Mouse (Mus musculus): ENCODE data around the gene Gm20388. TPM values are rescaled to one million over a fixed set of nuclear protein-coding genes. Genes with fewer than 3 reads are reported as not detected.

Gene Gm20388
- total and polyA plus RNA-seq, 3 experiments: 0.02 to 0.05 TPM; not detected in 1

- H3K27me3 ChIP-seq (ENCODE audit: insufficient read depth, low read length): no peaks in the 10 kb centered on the region
- ATAC-seq (ENCODE audit: extremely low read depth, insufficient number of reproducible peaks, low FRiP score, poor library complexity, severe bottlenecking) (no peak), DNase-seq (ENCODE audit: low spot score) (peak; percentile 22)
- H3K36me3 ChIP-seq (replicated peaks): peaks cover 26% of the 10 kb centered on the region
- H3K9me3 ChIP-seq (replicated peaks): no peaks in the 10 kb centered on the region
- TF ChIP-seq GATA2 (IDR thresholded peaks at IDR 0.05; ENCODE audit: borderline replicate concordance, low read depth, low read length) (no peak), POLR2AphosphoS5 (IDR thresholded peaks at IDR 0.05; ENCODE audit: insufficient replicate concordance, low read depth, low read length) (no peak), GATA1 (IDR thresholded peaks at IDR 0.05; ENCODE audit: borderline replicate concordance, low read length) (no peak), TAL1 (conservative IDR thresholded peaks at IDR 0.05; ENCODE audit: low read depth, low read length) (no peak), CTCF (IDR thresholded peaks at IDR 0.05; ENCODE audit: low read depth, low read length) (no peak)
- peak overlapping the region; percentile 94 for H3K4me3 ChIP-seq (ENCODE audit: low read depth, low read length)
- H3K4me1 ChIP-seq (ENCODE audit: insufficient read depth, low read depth, low read length): peaks cover 58% of the 10 kb centered on the region
Observed at GRCm38 (mm10) chr8:119911258-119911962, 769 bp downstream of the Gm20388 start.

DNA sequence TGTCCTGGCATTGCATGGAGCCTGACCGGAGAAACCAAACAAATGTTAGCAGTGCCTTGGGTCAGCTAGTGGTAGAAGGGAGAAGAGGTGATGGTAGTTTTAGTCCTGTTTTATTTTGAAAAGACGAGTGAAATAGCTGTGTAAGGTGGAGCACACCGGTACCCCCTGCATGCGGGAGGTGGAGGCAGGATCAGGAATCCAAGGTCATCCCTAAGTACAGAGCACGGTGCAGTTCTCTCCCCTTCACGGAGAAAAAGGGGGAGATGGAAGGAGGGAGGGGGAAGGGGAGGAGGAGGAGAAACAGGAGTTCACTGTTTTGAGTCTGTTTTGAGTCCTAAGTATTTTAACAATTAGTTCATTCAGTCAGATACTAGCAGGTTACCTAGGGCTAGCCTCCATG is 2.0 kb downstream of the Gm20388 start:
- TF ChIP-seq TAL1 (conservative IDR thresholded peaks at IDR 0.05; ENCODE audit: low read depth, low read length): no peak
- no peak for TF ChIP-seq GATA1 (IDR thresholded peaks at IDR 0.05; ENCODE audit: borderline replicate concordance, low read length)
- no peak for TF ChIP-seq POLR2AphosphoS5 (IDR thresholded peaks at IDR 0.05; ENCODE audit: insufficient replicate concordance, low read depth, low read length)
- no peak for TF ChIP-seq CTCF (IDR thresholded peaks at IDR 0.05; ENCODE audit: low read depth, low read length)
- TF ChIP-seq GATA2 (IDR thresholded peaks at IDR 0.05; ENCODE audit: borderline replicate concordance, low read depth, low read length): no peak
- ATAC-seq (ENCODE audit: extremely low read depth, insufficient number of reproducible peaks, low FRiP score, poor library complexity, severe bottlenecking): no peak
- peak overlapping the region; percentile 53; the same call in 1 of the 2 replicates for H3K4me3 ChIP-seq (ENCODE audit: low read depth, low read length)

DNA sequence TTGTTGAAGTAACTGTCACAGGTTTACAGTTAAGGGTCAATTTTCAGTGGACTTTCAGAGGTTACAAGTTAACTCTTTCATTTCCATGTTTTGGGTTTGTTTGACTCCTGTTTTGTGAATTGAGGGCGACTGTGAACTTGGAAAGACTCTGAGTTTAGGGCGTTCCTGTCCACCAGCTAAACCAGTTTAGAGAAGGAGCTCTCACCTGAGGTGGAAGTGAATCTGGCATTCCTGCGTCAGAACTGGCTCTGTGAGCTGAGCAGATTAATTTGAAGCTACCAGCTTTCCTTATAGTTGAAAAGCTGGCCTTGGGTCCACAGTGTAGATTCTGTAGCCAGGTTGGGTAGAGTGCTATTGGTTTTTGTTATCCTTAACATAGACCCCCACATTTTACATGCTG is 2.5 kb downstream of the Gm20388 start:
- no peaks in the 10 kb centered on the region for H3K27me3 ChIP-seq (ENCODE audit: insufficient read depth, low read length)
- peak overlapping the region; percentile 5; the same call in 1 of the 2 replicates for H3K4me3 ChIP-seq (ENCODE audit: low read depth, low read length)
- H3K36me3 ChIP-seq (replicated peaks): peaks cover 42% of the 10 kb centered on the region
- H3K9me3 ChIP-seq (replicated peaks): peaks cover under 1% of the 10 kb centered on the region; the same call in 1 of the 2 replicates
- no peak for TF ChIP-seq POLR2AphosphoS5 (IDR thresholded peaks at IDR 0.05; ENCODE audit: insufficient replicate concordance, low read depth, low read length)
- no peak for TF ChIP-seq TAL1 (conservative IDR thresholded peaks at IDR 0.05; ENCODE audit: low read depth, low read length)
- TF ChIP-seq CTCF (IDR thresholded peaks at IDR 0.05; ENCODE audit: low read depth, low read length): no peak
- no peak for TF ChIP-seq GATA2 (IDR thresholded peaks at IDR 0.05; ENCODE audit: borderline replicate concordance, low read depth, low read length)
- no peak for TF ChIP-seq GATA1 (IDR thresholded peaks at IDR 0.05; ENCODE audit: borderline replicate concordance, low read length)
- H3K4me1 ChIP-seq (ENCODE audit: insufficient read depth, low read depth, low read length): peaks cover 71% of the 10 kb centered on the region
- ATAC-seq (ENCODE audit: extremely low read depth, insufficient number of reproducible peaks, low FRiP score, poor library complexity, severe bottlenecking) (no peak), DNase-seq (ENCODE audit: low spot score) (no peak)

More for the DNA sequence above, 2.0 kb downstream of the Gm20388 start:
- no peak for DNase-seq (ENCODE audit: low spot score)
- Histone ChIP-seq H3K36me3 (replicated peaks) (peaks cover 38% of the 10 kb centered on the region), H3K27me3 (ENCODE audit: insufficient read depth, low read length) (no peaks in the 10 kb centered on the region), H3K4me1 (ENCODE audit: insufficient read depth, low read depth, low read length) (peaks cover 69% of the 10 kb centered on the region), H3K9me3 (replicated peaks) (no peaks in the 10 kb centered on the region)

DNA sequence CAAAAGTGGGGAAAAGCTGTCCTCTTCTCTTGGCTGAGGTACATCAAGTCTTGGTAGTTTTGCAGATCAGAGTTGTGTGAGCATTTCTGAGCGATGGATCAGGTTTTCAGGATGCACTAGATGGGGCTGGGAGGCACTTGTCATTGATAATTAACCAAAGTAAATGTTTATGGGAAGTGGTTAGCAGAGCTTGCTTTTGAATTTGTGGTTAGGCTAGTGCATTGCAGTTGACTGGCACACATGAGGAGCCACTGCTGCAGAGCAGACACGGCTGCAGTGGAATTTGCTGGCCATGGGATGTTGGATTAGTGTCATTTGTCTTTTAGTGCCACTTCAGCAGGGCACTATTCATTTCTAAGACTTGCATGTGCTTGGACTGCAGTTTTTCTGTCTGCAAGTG is 3.5 kb downstream of the Gm20388 start:
- Histone ChIP-seq H3K36me3 (replicated peaks) (peaks cover 49% of the 10 kb centered on the region), H3K4me1 (ENCODE audit: insufficient read depth, low read depth, low read length) (peaks cover 79% of the 10 kb centered on the region), H3K9me3 (replicated peaks) (peaks cover 9% of the 10 kb centered on the region), H3K4me3 (ENCODE audit: low read depth, low read length) (peak overlapping the region; percentile 39; the same call in 1 of the 2 replicates), H3K27me3 (ENCODE audit: insufficient read depth, low read length) (no peaks in the 10 kb centered on the region)
- DNase-seq (ENCODE audit: low spot score): no peak
- no peak for ATAC-seq (ENCODE audit: extremely low read depth, insufficient number of reproducible peaks, low FRiP score, poor library complexity, severe bottlenecking)
- no peak for TF ChIP-seq POLR2AphosphoS5 (IDR thresholded peaks at IDR 0.05; ENCODE audit: insufficient replicate concordance, low read depth, low read length)
- no peak for TF ChIP-seq CTCF (IDR thresholded peaks at IDR 0.05; ENCODE audit: low read depth, low read length)
- no peak for TF ChIP-seq GATA2 (IDR thresholded peaks at IDR 0.05; ENCODE audit: borderline replicate concordance, low read depth, low read length)
- no peak for TF ChIP-seq GATA1 (IDR thresholded peaks at IDR 0.05; ENCODE audit: borderline replicate concordance, low read length)
- TF ChIP-seq TAL1 (conservative IDR thresholded peaks at IDR 0.05; ENCODE audit: low read depth, low read length): no peak

DNA sequence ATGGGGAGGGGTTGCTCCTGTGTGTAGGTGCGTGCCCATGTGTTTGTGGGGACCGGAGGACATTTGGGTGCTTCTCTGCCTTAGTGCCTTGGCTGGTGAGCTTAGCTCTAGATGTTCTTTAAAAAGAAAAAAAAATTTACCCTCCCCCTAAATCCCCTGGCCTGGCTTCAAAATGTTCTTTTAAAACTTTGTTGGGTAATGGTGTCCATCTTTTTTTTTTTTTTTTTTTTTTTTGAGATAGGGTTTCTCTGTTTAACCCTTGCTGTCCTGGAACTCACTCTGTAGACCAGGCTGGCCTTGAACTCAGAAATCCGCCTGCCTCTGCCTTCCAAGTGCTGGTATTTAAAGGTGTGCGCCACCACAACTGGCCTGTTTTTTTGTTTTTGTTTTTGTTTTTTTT is 4.7 kb downstream of the Gm20388 start:
- Histone ChIP-seq H3K36me3 (replicated peaks) (peaks cover 55% of the 10 kb centered on the region), H3K4me3 (ENCODE audit: low read depth, low read length) (no peak overlapping the region; the same call in 1 of the 2 replicates), H3K9me3 (replicated peaks) (peaks cover 12% of the 10 kb centered on the region), H3K27me3 (ENCODE audit: insufficient read depth, low read length) (no peaks in the 10 kb centered on the region), H3K4me1 (ENCODE audit: insufficient read depth, low read depth, low read length) (peaks cover 80% of the 10 kb centered on the region)
- DNase-seq (ENCODE audit: low spot score): no peak
- ATAC-seq (ENCODE audit: extremely low read depth, insufficient number of reproducible peaks, low FRiP score, poor library complexity, severe bottlenecking): no peak
- TF ChIP-seq GATA2 (IDR thresholded peaks at IDR 0.05; ENCODE audit: borderline replicate concordance, low read depth, low read length) (no peak), POLR2AphosphoS5 (IDR thresholded peaks at IDR 0.05; ENCODE audit: insufficient replicate concordance, low read depth, low read length) (no peak), GATA1 (IDR thresholded peaks at IDR 0.05; ENCODE audit: borderline replicate concordance, low read length) (no peak), TAL1 (conservative IDR thresholded peaks at IDR 0.05; ENCODE audit: low read depth, low read length) (no peak), CTCF (IDR thresholded peaks at IDR 0.05; ENCODE audit: low read depth, low read length) (no peak)

DNA sequence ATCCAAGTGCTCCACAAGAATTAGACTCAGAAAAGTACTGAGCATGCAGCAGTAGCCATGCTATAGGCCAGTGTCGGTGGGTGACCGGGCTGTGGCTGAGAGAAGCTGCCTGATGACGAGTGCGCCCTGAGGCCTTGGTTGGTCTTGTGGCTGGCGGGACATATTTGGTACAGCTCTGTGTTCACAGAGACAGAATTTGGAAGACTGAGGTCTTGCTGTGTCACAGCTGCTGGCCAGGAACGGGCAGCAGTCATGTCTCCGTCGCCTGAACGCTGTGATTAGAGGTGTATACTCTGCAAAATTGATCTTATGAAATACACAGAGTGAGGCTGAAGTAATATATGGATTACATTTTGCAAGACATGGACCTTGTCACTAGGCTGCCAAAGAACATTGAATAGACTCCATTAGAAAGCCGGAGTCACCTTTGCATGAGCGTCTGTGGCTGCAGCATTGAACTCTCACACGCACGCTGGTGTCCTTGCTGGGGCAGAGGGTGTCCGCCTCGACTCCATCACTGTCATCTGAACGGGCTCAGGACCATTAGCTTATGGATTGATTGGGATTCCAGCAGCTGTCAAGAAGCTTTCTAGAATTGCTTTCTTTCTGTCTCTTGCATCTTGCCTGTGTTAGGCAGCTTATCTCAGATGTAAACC is 5.7 kb downstream of the Gm20388 start:
- no peak for ATAC-seq (ENCODE audit: extremely low read depth, insufficient number of reproducible peaks, low FRiP score, poor library complexity, severe bottlenecking)
- Histone ChIP-seq H3K36me3 (replicated peaks) (peaks cover 66% of the 10 kb centered on the region), H3K27me3 (ENCODE audit: insufficient read depth, low read length) (no peaks in the 10 kb centered on the region), H3K4me1 (ENCODE audit: insufficient read depth, low read depth, low read length) (peaks cover 88% of the 10 kb centered on the region), H3K9me3 (replicated peaks) (peaks cover 12% of the 10 kb centered on the region), H3K4me3 (ENCODE audit: low read depth, low read length) (peak overlapping the region; percentile 52; the same call in 1 of the 2 replicates)
- no peak for DNase-seq (ENCODE audit: low spot score)
- TF ChIP-seq POLR2AphosphoS5 (IDR thresholded peaks at IDR 0.05; ENCODE audit: insufficient replicate concordance, low read depth, low read length) (no peak), CTCF (IDR thresholded peaks at IDR 0.05; ENCODE audit: low read depth, low read length) (no peak), GATA1 (IDR thresholded peaks at IDR 0.05; ENCODE audit: borderline replicate concordance, low read length) (no peak), TAL1 (conservative IDR thresholded peaks at IDR 0.05; ENCODE audit: low read depth, low read length) (no peak), GATA2 (IDR thresholded peaks at IDR 0.05; ENCODE audit: borderline replicate concordance, low read depth, low read length) (no peak)

All from G1E (cell line).